In genomic region chr1:87813155-87813554, GRCm38 (mm10) we compare ENCODE assay signal across 17 mouse cellular contexts. TPM values are rescaled to one million over a fixed set of nuclear protein-coding genes. Genes with fewer than 3 reads are reported as not detected.
DNase-seq lines count a peak whose midpoint lies in the region; ATAC-seq and TF ChIP-seq lines count a peak whose summit lies in the region.
"Had no signal": no experiment of that assay in that cellular context is flagged by ENCODE, and none has a peak within 500 bp of the region (broad histone marks: within the 10 kb centered on the region; RNA-seq: fewer than 3 reads in every experiment).

No protein-coding gene starts in this region.

- no peaks in the 10 kb centered on the region for H3K27me3 ChIP-seq in midbrain, embryonic 15.5 days (replicated peaks)
- H3K27me3 ChIP-seq: forebrain, embryonic 12.5 days; limb, embryonic 15.5 days; megakaryocyte, embryonic 14.5 days; stomach, embryonic 15.5 days had no signal

- no peak overlapping the region for H3K9ac ChIP-seq in midbrain, embryonic 15.5 days
- H3K9ac ChIP-seq: forebrain, embryonic 12.5 days; hindbrain, embryonic 14.5 days; limb, embryonic 15.5 days; stomach, embryonic 15.5 days had no signal

- ATAC-seq in midbrain, embryonic 15.5 days (replicated peaks) = no peak
- ATAC-seq in inflammation-experienced regulatory T-cells, adult 6 months = no peak

- H3K36me3 ChIP-seq in midbrain, embryonic 15.5 days (replicated peaks) = no peaks in the 10 kb centered on the region
- H3K36me3 ChIP-seq: forebrain, embryonic 12.5 days; limb, embryonic 15.5 days; stomach, embryonic 15.5 days had no signal

- H3K4me3 ChIP-seq in layer of hippocampus, adult 2 months = no peak overlapping the region
- no peak overlapping the region for H3K4me3 ChIP-seq in midbrain, embryonic 15.5 days
- H3K4me3 ChIP-seq: forebrain, embryonic 12.5 days; limb, embryonic 15.5 days; megakaryocyte, embryonic 14.5 days; stomach, embryonic 15.5 days had no signal

- no peaks in the 10 kb centered on the region for H3K4me1 ChIP-seq in midbrain, embryonic 15.5 days
- H3K4me1 ChIP-seq: forebrain, embryonic 12.5 days; limb, embryonic 15.5 days; stomach, embryonic 15.5 days had no signal

- 72% methylated on average over 6 of the region's 6 CpGs for WGBS in midbrain, embryonic 15.5 days

- no peaks in the 10 kb centered on the region for H3K9me3 ChIP-seq in midbrain, embryonic 15.5 days
- H3K9me3 ChIP-seq: forebrain, embryonic 12.5 days; limb, embryonic 15.5 days; stomach, embryonic 15.5 days had no signal

- H3K27ac ChIP-seq in layer of hippocampus, adult 2 months = peak overlapping the region; percentile 95
- H3K27ac ChIP-seq in midbrain, embryonic 15.5 days = no peak overlapping the region
- H3K27ac ChIP-seq: forebrain, embryonic 12.5 days; hindbrain, embryonic 14.5 days; limb, embryonic 15.5 days; stomach, embryonic 15.5 days had no signal

- no peak overlapping the region for H3K4me2 ChIP-seq in midbrain, embryonic 15.5 days
- H3K4me2 ChIP-seq: forebrain, embryonic 12.5 days; hindbrain, embryonic 14.5 days; limb, embryonic 15.5 days; stomach, embryonic 15.5 days had no signal

- peak; percentile 49 for DNase-seq in adrenal gland, postnatal 14 days
- no peak for DNase-seq in adrenal gland, adult 8-10 months
- peak; percentile 90 for DNase-seq in brain, adult 2 months (ENCODE audit: low read depth, low spot score)
- peak; percentile 61 to 80 for DNase-seq in layer of hippocampus, adult 2 months (ENCODE audit: low spot score in 2 of 2)
- peak; percentile 64 to 67 for DNase-seq in left cerebral cortex, postnatal 14 days (ENCODE audit: low spot score in 2 of 2)
- no peak for DNase-seq in kidney, adult 11 months
- DNase-seq: kidney, adult 8-10 months; kidney, postnatal 4 days; lung, adult 18-20 months; thymus, postnatal 36 days had no signal

- intact Hi-C loops in left cerebral cortex, postnatal 14 days (cut with DNase I) = no loop called here

- TF ChIP-seq CTCF in layer of hippocampus, adult 2 months (conservative IDR thresholded peaks at IDR 0.05) = no peak

RNA-seq across cellular contexts. Expression of gene Sag, which starts 9.7 kb away (rescaled TPM):
- 1.7 and 2.2 TPM in 2 replicates for total RNA-seq in adrenal gland, postnatal 14 days (2021)
- total RNA-seq in adrenal gland, adult 8-10 months (2022) = 1 to 10 TPM; 2.6 to 4.7 (median 2.9) TPM
- 1 to 10 TPM; 2.0 to 2.6 TPM for total RNA-seq in layer of hippocampus, adult 2 months (2021)
- 1 to 10 TPM; 2.5 TPM for total RNA-seq in left cerebral cortex, postnatal 14 days (2021)
- polyA plus RNA-seq in midbrain, embryonic 15.5 days (2015; fragmentation: Nextera tagmentation; extraction: Ambion mirVana) = 2.7 and 3.0 TPM in 2 replicates
- polyA plus RNA-seq in inflammation-experienced regulatory T-cells, adult 6 months (2017; shearing (Covaris generic)) = 1 to 10 TPM; 1.7 to 5.3 (median 4.2) TPM

RNA-seq across cellular contexts. Expression of gene Dgkd, which starts 39.9 kb away (rescaled TPM):
- total RNA-seq in adrenal gland, postnatal 14 days (2021) = 81.6 and 129 TPM in 2 replicates
- 10 to 100 TPM; 38.9 to 56.4 (median 54.5) TPM for total RNA-seq in adrenal gland, adult 8-10 months (2022)
- 100 to 1,000 TPM; 103 to 117 TPM for total RNA-seq in layer of hippocampus, adult 2 months (2021)
- total RNA-seq in left cerebral cortex, postnatal 14 days (2021) = 100 to 1,000 TPM; 128 to 140 TPM
- polyA plus RNA-seq in midbrain, embryonic 15.5 days (2015; fragmentation: Nextera tagmentation; extraction: Ambion mirVana) = 49.6 and 52.8 TPM in 2 replicates
- polyA plus RNA-seq in inflammation-experienced regulatory T-cells, adult 6 months (2017; shearing (Covaris generic)) = 10 to 100 TPM; 19.3 to 35.5 (median 34.2) TPM

RNA-seq across cellular contexts. Expression of gene Atg16l1, which starts 57.5 kb away (rescaled TPM):
- total RNA-seq in adrenal gland, postnatal 14 days (2021) = 35.3 and 37.2 TPM in 2 replicates
- 10 to 100 TPM; 30.1 to 46.9 (median 34.6) TPM for total RNA-seq in adrenal gland, adult 8-10 months (2022)
- total RNA-seq in layer of hippocampus, adult 2 months (2021) = 10 to 100 TPM; 66.2 to 71.9 TPM
- total RNA-seq in left cerebral cortex, postnatal 14 days (2021) = 10 to 100 TPM; 66.9 to 68.0 TPM
- 74.2 and 84.0 TPM in 2 replicates for polyA plus RNA-seq in midbrain, embryonic 15.5 days (2015; fragmentation: Nextera tagmentation; extraction: Ambion mirVana)
- polyA plus RNA-seq in inflammation-experienced regulatory T-cells, adult 6 months (2017; shearing (Covaris generic)) = 10 to 100 TPM; 12.6 to 23.9 (median 21.1) TPM

Comparison
In these comparisons a context has a peak if more than half of its experiments do, and no peak if none do; other contexts are left out.
1. DNase-seq: peak in adrenal gland, postnatal 14 days (single experiment), brain, adult 2 months (single experiment), layer of hippocampus, adult 2 months (2 of 2) and left cerebral cortex, postnatal 14 days (2 of 2); none in adrenal gland, adult 8-10 months (single experiment) and kidney, adult 11 months (single experiment).